Mouse (Mus musculus) CD4-positive naive resting alpha-beta T cell, adult 76 days (primary cell): ENCODE results near the gene S100a2. TPM values are rescaled to one million over a fixed set of nuclear protein-coding genes. Genes with fewer than 3 reads are reported as not detected.

Experiments used
- total RNA-seq: library from RNA; stranded (reverse); gene quantifications from one replicate; pipeline ENCODE4 v1.2.4, GENCODE M21; 2023

S100a2 gene
- not detected for total RNA-seq

DNA sequence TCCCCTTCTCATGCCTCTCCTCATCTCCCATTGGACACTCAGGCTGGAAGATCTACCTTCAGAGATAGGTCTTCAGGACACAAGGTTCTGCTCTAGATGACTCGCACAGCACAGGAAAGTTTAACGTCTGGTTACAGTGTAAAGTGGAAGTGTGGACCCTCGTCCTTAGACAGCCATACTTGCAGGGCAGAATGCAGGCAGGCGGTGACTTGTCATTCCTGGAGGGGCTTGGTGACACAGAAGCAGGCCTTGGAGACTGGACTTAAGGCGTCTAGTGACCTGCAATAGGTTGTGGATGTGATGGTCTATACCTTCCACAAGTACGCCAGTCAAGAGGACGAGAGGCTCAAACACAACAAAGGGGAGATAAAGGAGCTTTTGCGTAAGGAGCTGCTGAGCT is at the start of gene S100a2:
S100a2 (plus strand) TSS at position 301 of the 400 bp plus-strand sequence.

GRCm38 (mm10) chr3:90560008-90560628 is 29.9 kb upstream of the S100a2 start, which contains the start of gene S100a3:
Gene S100a3, plus strand, starts transcription at chr3:90560578.

DNA sequence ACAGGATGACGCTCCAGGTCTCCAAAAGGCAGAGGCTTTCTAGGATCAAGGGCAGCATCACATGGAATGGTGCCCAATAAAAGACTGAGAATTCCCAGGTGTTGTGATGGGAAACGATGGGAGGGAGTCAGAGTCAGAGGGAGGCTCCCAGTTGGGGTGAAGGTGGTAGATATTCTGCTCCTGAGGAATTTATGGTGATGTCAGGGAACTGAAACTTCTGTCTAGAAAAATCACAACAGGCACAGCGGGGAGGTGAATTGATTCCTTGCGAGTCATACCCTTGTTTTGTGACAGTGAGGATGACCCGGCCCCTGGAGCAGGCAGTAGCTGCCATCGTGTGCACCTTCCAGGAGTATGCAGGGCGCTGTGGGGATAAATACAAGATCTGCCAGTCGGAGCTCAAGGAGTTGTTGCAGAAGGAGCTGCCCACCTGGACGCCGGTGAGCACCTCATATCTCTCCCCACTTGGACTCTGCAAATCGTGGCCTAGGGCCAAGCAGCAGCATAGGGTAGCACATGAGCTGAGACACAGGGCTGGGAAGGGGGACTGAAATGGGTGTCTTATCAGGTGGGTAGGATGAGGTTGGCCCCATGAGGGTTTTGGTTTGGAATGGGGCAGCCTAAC is 11.6 kb downstream of the S100a2 start, which contains the start of gene Gm42674:
Gm42674 (plus strand) TSS at position 419 of the 625 bp plus-strand sequence.

DNA sequence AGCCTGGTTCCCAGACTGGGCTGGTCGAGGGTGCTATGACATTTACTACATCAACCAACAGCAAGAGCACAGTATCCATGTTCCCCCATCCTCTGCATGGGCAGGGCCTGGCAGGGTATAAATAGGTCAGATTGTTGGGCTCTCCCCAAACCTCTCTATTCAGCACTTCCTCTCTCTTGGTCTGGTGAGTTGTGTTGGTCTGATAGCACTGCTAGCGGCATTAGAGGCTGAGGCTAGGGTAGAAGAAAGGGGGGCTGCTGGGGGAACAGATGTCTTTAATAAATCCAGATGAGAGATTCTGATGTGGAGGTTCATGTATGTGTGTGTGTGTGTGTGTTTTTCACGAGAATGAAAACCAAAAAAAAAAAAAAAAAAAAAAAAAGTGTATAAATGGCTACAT is 13.6 kb downstream of the S100a2 start, which contains the start of gene S100a4:
S100a4 (plus strand) TSS at position 149 of the 400 bp plus-strand sequence.

DNA sequence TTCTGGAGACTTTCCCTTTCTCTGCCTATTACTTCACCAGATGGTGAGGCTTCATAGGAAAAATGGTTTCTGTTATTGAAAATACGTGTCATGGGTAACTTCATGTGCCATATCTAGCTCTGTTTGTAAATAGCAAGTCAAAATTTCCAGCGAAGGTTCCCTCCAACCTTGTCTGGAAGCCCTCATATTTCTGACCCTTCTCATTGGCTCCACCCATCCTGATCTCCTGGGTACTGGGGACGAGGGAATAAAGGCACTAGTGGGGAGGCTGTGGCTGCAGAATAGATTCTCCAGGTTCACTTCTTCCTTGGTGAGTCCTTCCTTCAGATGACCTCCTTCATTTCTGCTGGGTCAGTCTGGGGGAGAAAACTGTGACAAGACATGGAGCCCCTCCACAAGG is 18.2 kb downstream of the S100a2 start, which contains the start of gene S100a5:
S100a5 (plus strand) TSS at position 301 of the 400 bp plus-strand sequence.

DNA sequence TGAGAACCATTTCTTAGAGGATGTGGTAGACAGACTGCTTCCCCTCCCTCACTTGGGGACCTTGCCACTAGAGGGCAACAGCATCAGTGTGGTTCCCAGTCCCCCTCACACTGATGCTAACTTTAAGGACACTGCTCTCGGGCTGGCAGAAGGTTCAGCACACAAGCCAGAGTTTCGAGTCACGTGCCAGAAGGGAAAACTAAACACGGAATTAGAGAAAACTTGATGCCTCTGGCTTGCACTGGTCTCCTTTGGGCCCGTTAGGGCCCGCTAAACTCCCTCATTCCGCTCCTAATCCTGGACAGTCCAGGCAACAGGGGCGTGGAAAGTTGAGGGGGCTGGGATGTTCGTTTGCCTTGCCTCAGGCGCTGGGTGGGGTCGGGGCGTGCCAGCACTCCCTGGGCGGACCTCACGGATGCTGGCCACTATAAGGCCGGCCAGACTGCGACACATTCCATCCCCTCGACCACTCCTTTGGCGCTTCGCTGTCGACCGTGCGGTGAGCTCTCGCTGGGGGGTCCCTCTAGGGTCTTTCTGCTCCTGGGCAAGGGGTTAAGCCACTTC is 22.8 kb downstream of the S100a2 start, which contains the start of gene S100a6:
S100a6 (plus strand) TSS at position 155 of the 564 bp plus-strand sequence.

Other genes starting within 250 kb of the S100a2 start
- 1.3 TPM for gene Slc27a3, start 200.3 kb upstream of the S100a2 start, total RNA-seq
- 42.6 TPM for gene Ints3, start 156.6 kb upstream of the S100a2 start, total RNA-seq
- not detected for gene Npr1, start 124.4 kb upstream of the S100a2 start, total RNA-seq
- 87.3 TPM for gene Ilf2, start 114.1 kb upstream of the S100a2 start, total RNA-seq
- 40.6 TPM for gene Snapin, start 99.2 kb upstream of the S100a2 start, total RNA-seq
- gene Chtop, start 80.7 kb upstream of the S100a2 start, total RNA-seq = 190 TPM
- not detected for gene S100a1, start 75.9 kb upstream of the S100a2 start, total RNA-seq
- gene S100a13, start 75.8 kb upstream of the S100a2 start, total RNA-seq = 22.1 TPM
- gene S100a14, start 63.4 kb upstream of the S100a2 start, total RNA-seq = 0.79 TPM
- not detected for gene S100a16, start 53.0 kb upstream of the S100a2 start, total RNA-seq
- gene S100a3, start 29.7 kb upstream of the S100a2 start, total RNA-seq = not detected
- not detected for gene Gm42674, start 11.7 kb downstream of the S100a2 start, total RNA-seq
- gene S100a4, start 13.5 kb downstream of the S100a2 start, total RNA-seq = 13.8 TPM
- not detected for gene S100a5, start 18.3 kb downstream of the S100a2 start, total RNA-seq
- gene S100a6, start 22.6 kb downstream of the S100a2 start, total RNA-seq = 8.2 TPM
- not detected for gene S100a7a, start 63.8 kb downstream of the S100a2 start, total RNA-seq
- gene S100a8, start 78.7 kb downstream of the S100a2 start, total RNA-seq = 16.9 TPM
- 25.7 TPM for gene S100a9, start 105.5 kb downstream of the S100a2 start, total RNA-seq
- gene Pglyrp4, start 136.7 kb downstream of the S100a2 start, total RNA-seq = not detected
- gene Gm5849, start 187.6 kb downstream of the S100a2 start, total RNA-seq = not detected